Mouse (Mus musculus) monocyte, adult 5-6 weeks (primary cell): Measurements from ENCODE around the gene Smurf2. TPM values are rescaled to one million over a fixed set of nuclear protein-coding genes. Genes with fewer than 3 reads are reported as not detected.
"Not testable (repeated sequence)": the region's sequence is repeated elsewhere in the genome, so short reads cannot be mapped to it uniquely, and the experiment has no call there.

Experiments
- ATAC-seq: fragments of 153-309, 156-312 bp; replicated peaks from 2 replicates; pipeline ENCODE4 v1.8.0; 2017; ENCODE audit warnings: mild to moderate bottlenecking; ENCODE audit not compliant: low TSS enrichment, insufficient number of reproducible peaks, severe bottlenecking, poor library complexity, low FRiP score
- total RNA-seq: library from RNA; stranded (forward); fragments of 200-1000, 200-491, 200-594 nt; gene quantifications from 3 replicates; pipeline ENCODE4 v1.2.3, GENCODE M21; 2017

Gene Smurf2
- total RNA-seq, 1 experiment from 2014 or later = 65.5 TPM

GRCm38 (mm10) chr11:106782841-106783764 is 137.4 kb downstream of the Smurf2 start:
- ATAC-seq = no peak

DNA sequence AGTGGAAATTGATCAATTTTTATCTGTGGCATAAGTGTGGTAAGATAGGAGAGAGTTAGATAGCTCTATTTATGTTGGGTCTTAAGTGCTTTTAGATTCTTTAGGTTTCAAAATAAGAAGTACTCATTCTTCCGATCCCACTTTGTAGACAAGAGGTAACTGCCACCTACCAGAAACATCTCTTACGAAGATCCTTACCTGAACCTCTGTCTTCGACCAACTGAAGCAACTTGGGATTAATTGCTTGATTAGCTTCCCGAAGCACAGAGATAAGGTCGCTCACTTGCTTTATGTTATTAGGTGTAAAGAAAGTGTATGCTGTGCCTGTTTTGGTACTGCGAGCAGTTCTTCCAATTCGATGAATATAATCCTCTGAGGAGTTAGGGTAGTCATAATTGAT is 138.2 kb downstream of the Smurf2 start:
- not testable (repeated sequence) for ATAC-seq

DNA sequence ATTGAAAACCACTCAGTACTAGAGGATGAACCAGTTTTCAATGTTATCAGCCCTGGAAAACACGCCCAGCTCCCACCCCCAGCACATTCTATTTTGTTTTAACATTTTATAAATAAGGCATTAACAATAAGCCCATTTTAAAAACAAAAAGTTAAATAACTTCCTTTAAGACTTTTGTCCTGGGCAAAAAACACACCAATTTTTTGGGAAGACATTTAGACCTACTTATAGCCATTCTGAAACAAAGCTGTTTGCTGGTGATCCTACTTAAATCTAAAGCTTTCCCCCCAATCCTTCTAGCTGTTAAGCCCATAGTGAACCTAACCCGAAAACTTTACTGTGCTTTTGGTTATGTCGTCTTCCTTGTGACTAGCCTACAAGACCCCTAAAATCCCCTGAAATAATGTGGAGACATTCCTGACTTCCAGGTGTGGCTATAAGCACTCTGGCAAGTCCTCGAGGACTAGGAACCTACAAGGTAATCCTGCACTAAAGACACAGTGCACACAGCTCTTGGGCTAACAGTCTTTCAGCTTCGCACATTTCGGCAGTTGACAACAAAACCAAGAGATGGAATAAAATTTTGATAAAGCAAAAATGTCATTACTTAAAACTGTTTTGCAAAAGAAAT is 139.8 kb downstream of the Smurf2 start:
- no peak for ATAC-seq

DNA sequence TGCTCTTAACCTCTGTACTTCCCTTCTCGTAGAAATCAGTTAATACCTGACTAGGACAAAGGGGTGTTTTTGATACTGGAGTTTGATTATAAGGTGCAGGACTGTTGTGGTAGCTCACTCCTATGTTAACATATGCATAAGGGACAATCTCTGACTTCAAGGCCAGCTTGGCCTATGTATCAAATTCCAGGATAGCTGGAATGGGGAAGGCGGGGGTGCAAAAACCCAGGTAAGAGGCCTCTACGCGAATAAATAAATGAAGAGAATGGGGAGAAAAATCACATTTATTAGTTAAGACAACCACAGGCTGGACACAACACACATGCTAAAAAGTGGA is 140.5 kb downstream of the Smurf2 start:
- no peak; the same call in 1 of the 2 replicates for ATAC-seq

- ATAC-seq = peak; percentile 85
Measured at GRCm38 (mm10) chr11:106779388-106780088, 141.0 kb downstream of the Smurf2 start, which contains the start of gene Polg2. Polg2 (minus strand) TSS chr11:106779537.

GRCm38 (mm10) chr11:106778589-106779387 is 141.7 kb downstream of the Smurf2 start:
- peak; percentile 20 for ATAC-seq

GRCm38 (mm10) chr11:106778132-106778531 is 142.4 kb downstream of the Smurf2 start:
- no peak for ATAC-seq

- no peak for ATAC-seq
Measured at GRCm38 (mm10) chr11:106777395-106777794, 143.1 kb downstream of the Smurf2 start.

DNA sequence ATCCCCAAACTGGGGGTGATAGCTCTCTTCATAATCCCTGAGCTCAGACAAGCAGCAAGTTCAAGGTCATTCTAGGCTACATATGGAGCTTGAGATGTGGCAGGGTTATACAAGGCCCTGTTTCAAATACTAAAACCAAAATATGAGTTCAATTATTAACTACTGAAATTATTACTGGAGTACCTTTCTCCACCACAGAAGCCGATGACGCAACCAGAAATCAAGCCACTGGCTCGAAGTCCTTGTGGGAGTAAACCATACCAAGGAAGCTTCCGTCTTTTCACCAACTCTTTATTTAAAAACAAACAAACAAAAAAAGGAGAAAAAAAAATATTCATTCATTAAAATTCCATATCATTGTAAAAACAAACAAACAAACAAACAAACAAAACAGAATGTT is 143.6 kb downstream of the Smurf2 start:
- ATAC-seq = no peak

- no peak for ATAC-seq
Measured at GRCm38 (mm10) chr11:106773061-106773460, 147.5 kb downstream of the Smurf2 start.

DNA sequence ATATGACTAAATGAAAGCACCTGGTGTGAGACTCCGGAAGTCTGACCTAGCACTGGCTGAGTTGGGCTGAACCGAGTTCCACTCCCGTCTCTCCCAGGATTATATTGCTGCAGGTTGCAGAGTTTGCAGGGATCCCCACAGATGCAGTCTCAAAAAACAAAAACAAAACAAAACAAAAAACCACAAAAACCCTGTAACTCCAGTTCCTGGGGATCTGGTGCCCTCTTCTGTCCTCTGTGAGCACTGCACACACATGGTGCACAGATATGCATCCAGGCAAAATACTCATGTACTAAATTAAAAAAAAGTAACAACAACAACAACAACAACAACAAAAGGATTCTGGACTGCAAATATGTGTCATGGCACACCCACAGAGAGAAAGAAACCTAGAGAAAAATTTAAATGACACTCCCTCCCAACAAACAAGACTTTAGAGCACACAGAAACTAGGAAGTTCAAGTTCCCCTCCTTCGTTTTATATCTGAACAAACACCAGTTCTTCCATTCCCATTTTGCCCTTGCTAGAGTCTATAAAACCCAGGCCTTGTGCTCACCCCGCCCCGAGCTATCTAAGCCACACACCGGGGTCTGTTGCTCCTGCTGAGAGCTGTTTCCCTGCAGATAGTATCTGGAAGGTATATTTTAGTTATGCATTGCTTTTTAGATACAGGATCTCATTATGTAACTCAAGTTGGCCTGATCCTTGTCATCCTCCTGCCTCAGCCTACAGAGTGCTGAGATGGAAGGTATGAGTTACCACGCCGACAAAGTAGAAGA is 150.1 kb downstream of the Smurf2 start:
- peak; percentile 45; the same call in 1 of the 2 replicates for ATAC-seq

Other genes with a start within 250 kb of the Smurf2 start
- 46.9 to 75.5 TPM (median 51.4 TPM) in 3 replicates for gene Pecam1, start 170.1 kb downstream of the Smurf2 start, total RNA-seq
- gene Milr1, start 169.5 kb downstream of the Smurf2 start, total RNA-seq = 44.9 to 93.4 TPM (median 91.7 TPM) in 3 replicates
- 18.3 to 21.0 TPM (median 19.8 TPM) in 3 replicates for gene Polg2, start 141.2 kb downstream of the Smurf2 start, total RNA-seq
- 2,968 to 3,655 TPM (median 3,142 TPM) in 3 replicates for gene Ddx5, start 131.5 kb downstream of the Smurf2 start, total RNA-seq
- gene Cep95, start 131.5 kb downstream of the Smurf2 start, total RNA-seq = 19.5 to 54.4 TPM (median 22.2 TPM) in 3 replicates
- 59.8 to 75.8 TPM (median 63.9 TPM) in 3 replicates for gene Kpna2, start 78.8 kb upstream of the Smurf2 start, total RNA-seq
- not detected in 3 replicates for gene 1810010H24Rik, start 105.0 kb upstream of the Smurf2 start, total RNA-seq
- 55.9 to 115 TPM (median 57.5 TPM) in 3 replicates for gene Bptf, start 211.4 kb upstream of the Smurf2 start, total RNA-seq